8 mouse cellular contexts compared by ENCODE assay signal in genomic region chr7:44868465-44868864, GRCm38 (mm10). TPM values are rescaled to one million over a fixed set of nuclear protein-coding genes. Genes with fewer than 3 reads are reported as not detected.
DNase-seq lines count a peak whose midpoint lies in the region; ATAC-seq and TF ChIP-seq lines count a peak whose summit lies in the region.

No protein-coding gene starts in this region.

- no peak for ATAC-seq in hindbrain, postnatal 0 days
- ATAC-seq in stomach, postnatal 0 days (ENCODE audit: low FRiP score, low TSS enrichment), result no peak

- no peak for TF ChIP-seq CTCF in cerebellum, adult 2 months (IDR thresholded peaks at IDR 0.05; ENCODE audit: borderline replicate concordance, insufficient read depth, low read depth, low read length)
- no peak for TF ChIP-seq CTCF in cortical plate, adult 2 months (IDR thresholded peaks at IDR 0.05; ENCODE audit: extremely low read depth, insufficient read depth, low read length)
- TF ChIP-seq CTCF in hindbrain, postnatal 0 days (IDR thresholded peaks at IDR 0.05; ENCODE audit: low read depth), result no peak
- TF ChIP-seq CTCF in lung, adult 2 months (IDR thresholded peaks at IDR 0.05; ENCODE audit: insufficient read depth, low read length), result no peak
- no peak for TF ChIP-seq CTCF in stomach, postnatal 0 days (IDR thresholded peaks at IDR 0.05; ENCODE audit: low read depth)

- intact Hi-C loops in gastrocnemius, postnatal 14 days (cut with DNase I; ENCODE audit: low total_unique reads), result no loop called here

- H3K4me3 ChIP-seq in cerebellum, adult 2 months (replicated peaks; ENCODE audit: insufficient read depth, low read depth, low read length), result peak overlapping the region; percentile 53
- H3K4me3 ChIP-seq in cortical plate, adult 2 months (ENCODE audit: insufficient read depth, low read length), result peak overlapping the region; percentile 5
- peak overlapping the region; percentile 99 for H3K4me3 ChIP-seq in hindbrain, postnatal 0 days (ENCODE audit: low read length)
- H3K4me3 ChIP-seq in lung, adult 2 months (replicated peaks; ENCODE audit: extremely low read depth, low read depth, low read length), result peak overlapping the region; percentile 61
- peak overlapping the region; percentile 98 for H3K4me3 ChIP-seq in stomach, postnatal 0 days (ENCODE audit: low read depth, low read length)

- peak in 1 of 2 experiments; percentile 31 for DNase-seq in cerebellum, adult 2 months
- DNase-seq in cerebellum, postnatal 36 days, result no peak
- DNase-seq in hindbrain, postnatal 0 days (ENCODE audit: low spot score), result no peak
- peak; percentile 66 for DNase-seq in lung, adult 2 months
- DNase-seq in stomach, postnatal 0 days (ENCODE audit: low spot score), result peak; percentile 68
- no peak for DNase-seq in spleen, postnatal 4 days (ENCODE audit: low spot score in 2 of 2)
- DNase-seq in gastrocnemius, postnatal 14 days, result no peak

- no peak for TF ChIP-seq EP300 in stomach, postnatal 0 days (optimal IDR thresholded peaks at IDR 0.05)

- H3K36me3 ChIP-seq in hindbrain, postnatal 0 days (ENCODE audit: insufficient read depth, low read length), result peaks cover 12% of the 10 kb centered on the region
- peaks cover 13% of the 10 kb centered on the region for H3K36me3 ChIP-seq in stomach, postnatal 0 days (ENCODE audit: control insufficient read depth, insufficient read depth, low read length)

- H3K4me1 ChIP-seq in cerebellum, adult 2 months (ENCODE audit: control insufficient read depth, insufficient read depth, low read length), result peaks cover 34% of the 10 kb centered on the region
- peaks cover 6% of the 10 kb centered on the region for H3K4me1 ChIP-seq in cortical plate, adult 2 months (ENCODE audit: control insufficient read depth, insufficient read depth, low read length)
- peaks cover 31% of the 10 kb centered on the region for H3K4me1 ChIP-seq in hindbrain, postnatal 0 days (ENCODE audit: insufficient read depth, low read length)
- peaks cover 26% of the 10 kb centered on the region for H3K4me1 ChIP-seq in lung, adult 2 months (ENCODE audit: control insufficient read depth, insufficient read depth, low read length)
- H3K4me1 ChIP-seq in stomach, postnatal 0 days (replicated peaks; ENCODE audit: control insufficient read depth, insufficient read depth), result peaks cover 23% of the 10 kb centered on the region

- no peak overlapping the region for H3K27ac ChIP-seq in cerebellum, adult 2 months (ENCODE audit: insufficient read depth, low read length)
- H3K27ac ChIP-seq in cortical plate, adult 2 months (ENCODE audit: insufficient read depth, low read length), result no peak overlapping the region
- H3K27ac ChIP-seq in hindbrain, postnatal 0 days, result no peak overlapping the region
- peak overlapping the region; percentile 100 for H3K27ac ChIP-seq in stomach, postnatal 0 days (replicated peaks)

- WGBS in cerebellum, adult 2 months, result under 1% methylated on average over 16 of the region's 16 CpGs
- WGBS in hindbrain, postnatal 0 days, result 4% methylated on average over 16 of the region's 16 CpGs
- 5% methylated on average over 16 of the region's 16 CpGs for WGBS in lung, adult 2 months
- 1% methylated on average over 16 of the region's 16 CpGs for WGBS in stomach, postnatal 0 days

- H3K9ac ChIP-seq in hindbrain, postnatal 0 days (replicated peaks; ENCODE audit: low read length), result peak overlapping the region; percentile 99
- peak overlapping the region; percentile 99 for H3K9ac ChIP-seq in stomach, postnatal 0 days (ENCODE audit: low read length)

- H3K9me3 ChIP-seq in hindbrain, postnatal 0 days (ENCODE audit: low read length), result no peaks in the 10 kb centered on the region
- no peaks in the 10 kb centered on the region for H3K9me3 ChIP-seq in stomach, postnatal 0 days (ENCODE audit: control insufficient read depth, low read length)

- no peaks in the 10 kb centered on the region for H3K27me3 ChIP-seq in cerebellum, adult 2 months (ENCODE audit: control insufficient read depth, insufficient read depth, low read length)
- no peaks in the 10 kb centered on the region for H3K27me3 ChIP-seq in hindbrain, postnatal 0 days (ENCODE audit: insufficient read depth, low read length)
- H3K27me3 ChIP-seq in stomach, postnatal 0 days (ENCODE audit: control insufficient read depth, insufficient read depth, low read length), result no peaks in the 10 kb centered on the region

- no peak for TF ChIP-seq POLR2A in cerebellum, adult 2 months (IDR thresholded peaks at IDR 0.05; ENCODE audit: borderline replicate concordance, insufficient read depth, low read length)
- TF ChIP-seq POLR2A in cortical plate, adult 2 months (IDR thresholded peaks at IDR 0.05; ENCODE audit: extremely low read depth, insufficient read depth, low read length), result no peak
- peak; percentile 35; the same call in 1 of the 2 replicates for TF ChIP-seq POLR2A in lung, adult 2 months (IDR thresholded peaks at IDR 0.05; ENCODE audit: borderline replicate concordance, extremely low read depth, low read depth, low read length)

- H3K4me2 ChIP-seq in hindbrain, postnatal 0 days (ENCODE audit: low read depth, low read length), result peak overlapping the region; percentile 63
- peak overlapping the region; percentile 75 for H3K4me2 ChIP-seq in stomach, postnatal 0 days (replicated peaks; ENCODE audit: low read depth)

RNA-seq across cellular contexts. Expression of gene Ptov1, which starts 1.1 kb away (rescaled TPM):
- polyA plus RNA-seq in cerebellum, adult 2 months (2012; rRNA removed), result 355 and 364 TPM in 2 replicates
- polyA plus RNA-seq in cortical plate, adult 2 months (2012; rRNA removed), result 359 and 377 TPM in 2 replicates
- total RNA-seq in hindbrain, postnatal 0 days (2014; rRNA removed), result 524 and 597 TPM in 2 replicates
- 416 and 438 TPM in 2 replicates for polyA plus RNA-seq in hindbrain, postnatal 0 days (2015; fragmentation: Nextera tagmentation; extraction: Ambion mirVana)
- 274 and 280 TPM in 2 replicates for polyA plus RNA-seq in lung, adult 2 months (2012; rRNA removed)
- polyA plus RNA-seq in stomach, postnatal 0 days (2015; fragmentation: Nextera tagmentation; extraction: Ambion mirVana), result 159 and 179 TPM in 2 replicates
- total RNA-seq in gastrocnemius, postnatal 14 days (2021), result 100 to 1,000 TPM; 161 to 167 TPM

RNA-seq across cellular contexts. Expression of gene Pnkp, which starts 11.5 kb away (rescaled TPM):
- polyA plus RNA-seq in cerebellum, adult 2 months (2012; rRNA removed), result 38.3 and 46.7 TPM in 2 replicates
- polyA plus RNA-seq in cortical plate, adult 2 months (2012; rRNA removed), result 35.6 and 40.8 TPM in 2 replicates
- 22.9 and 47.1 TPM in 2 replicates for total RNA-seq in hindbrain, postnatal 0 days (2014; rRNA removed)
- polyA plus RNA-seq in hindbrain, postnatal 0 days (2015; fragmentation: Nextera tagmentation; extraction: Ambion mirVana), result 35.7 and 37.5 TPM in 2 replicates
- 57.2 and 62.0 TPM in 2 replicates for polyA plus RNA-seq in lung, adult 2 months (2012; rRNA removed)
- 23.5 and 25.7 TPM in 2 replicates for polyA plus RNA-seq in stomach, postnatal 0 days (2015; fragmentation: Nextera tagmentation; extraction: Ambion mirVana)
- 10 to 100 TPM; 15.1 to 16.6 TPM for total RNA-seq in gastrocnemius, postnatal 14 days (2021)

RNA-seq across cellular contexts. Expression of gene Tbc1d17, which starts 19.6 kb away (rescaled TPM):
- polyA plus RNA-seq in cerebellum, adult 2 months (2012; rRNA removed), result 119 and 123 TPM in 2 replicates
- 95.0 and 99.8 TPM in 2 replicates for polyA plus RNA-seq in cortical plate, adult 2 months (2012; rRNA removed)
- total RNA-seq in hindbrain, postnatal 0 days (2014; rRNA removed), result 53.7 and 98.5 TPM in 2 replicates
- 103 and 106 TPM in 2 replicates for polyA plus RNA-seq in hindbrain, postnatal 0 days (2015; fragmentation: Nextera tagmentation; extraction: Ambion mirVana)
- 95.7 and 114 TPM in 2 replicates for polyA plus RNA-seq in lung, adult 2 months (2012; rRNA removed)
- 45.4 and 48.0 TPM in 2 replicates for polyA plus RNA-seq in stomach, postnatal 0 days (2015; fragmentation: Nextera tagmentation; extraction: Ambion mirVana)
- 10 to 100 TPM; 28.2 to 38.9 TPM for total RNA-seq in gastrocnemius, postnatal 14 days (2021)

RNA-seq across cellular contexts. Expression of gene Akt1s1, which starts 19.7 kb away (rescaled TPM):
- polyA plus RNA-seq in cerebellum, adult 2 months (2012; rRNA removed), result 78.3 and 83.6 TPM in 2 replicates
- 97.5 and 101 TPM in 2 replicates for polyA plus RNA-seq in cortical plate, adult 2 months (2012; rRNA removed)
- total RNA-seq in hindbrain, postnatal 0 days (2014; rRNA removed), result 136 and 156 TPM in 2 replicates
- 94.3 and 95.4 TPM in 2 replicates for polyA plus RNA-seq in hindbrain, postnatal 0 days (2015; fragmentation: Nextera tagmentation; extraction: Ambion mirVana)
- 96.6 and 130 TPM in 2 replicates for polyA plus RNA-seq in lung, adult 2 months (2012; rRNA removed)
- polyA plus RNA-seq in stomach, postnatal 0 days (2015; fragmentation: Nextera tagmentation; extraction: Ambion mirVana), result 70.8 and 75.2 TPM in 2 replicates
- total RNA-seq in gastrocnemius, postnatal 14 days (2021), result 10 to 100 TPM; 85.9 to 86.7 TPM

RNA-seq across cellular contexts. Expression of gene Med25, which starts 24.0 kb away (rescaled TPM):
- 105 and 117 TPM in 2 replicates for polyA plus RNA-seq in cerebellum, adult 2 months (2012; rRNA removed)
- polyA plus RNA-seq in cortical plate, adult 2 months (2012; rRNA removed), result 121 and 129 TPM in 2 replicates
- 193 and 194 TPM in 2 replicates for total RNA-seq in hindbrain, postnatal 0 days (2014; rRNA removed)
- 121 and 123 TPM in 2 replicates for polyA plus RNA-seq in hindbrain, postnatal 0 days (2015; fragmentation: Nextera tagmentation; extraction: Ambion mirVana)
- polyA plus RNA-seq in lung, adult 2 months (2012; rRNA removed), result 133 and 233 TPM in 2 replicates
- 64.4 and 75.3 TPM in 2 replicates for polyA plus RNA-seq in stomach, postnatal 0 days (2015; fragmentation: Nextera tagmentation; extraction: Ambion mirVana)
- 10 to 100 TPM; 48.0 to 49.7 TPM for total RNA-seq in gastrocnemius, postnatal 14 days (2021)

Comparison
In these comparisons a context has a peak if more than half of its experiments do, and no peak if none do; other contexts are left out.
1. DNase-seq: peak in lung, adult 2 months (single experiment) and stomach, postnatal 0 days (single experiment); none in cerebellum, postnatal 36 days (0 of 2), hindbrain, postnatal 0 days (single experiment), spleen, postnatal 4 days (0 of 2) and gastrocnemius, postnatal 14 days (single experiment).
2. H3K4me3 ChIP-seq: peak in every context shown above with its lines; median percentile 99 in hindbrain, postnatal 0 days; 98 in stomach, postnatal 0 days; 61 in lung, adult 2 months; 53 in cerebellum, adult 2 months; 5 in cortical plate, adult 2 months.